Mouse (Mus musculus): ENCODE measurements around the gene Urgcp. TPM values are rescaled to one million over a fixed set of nuclear protein-coding genes. Genes with fewer than 3 reads are reported as not detected.

The Urgcp gene
- polyA plus RNA-seq, 1 experiment from 2014 or later: 7.1 TPM

- TF ChIP-seq CTCF (IDR thresholded peaks at IDR 0.05; ENCODE audit: low read depth) (no peak), EP300 (IDR thresholded peaks at IDR 0.05; ENCODE audit: low read depth) (no peak)
- peaks cover 13% of the 10 kb centered on the region for H3K4me1 ChIP-seq (ENCODE audit: insufficient read depth)
- no peak overlapping the region for H3K27ac ChIP-seq (ENCODE audit: low read depth)
- no peak for DNase-seq
- H3K36me3 ChIP-seq (replicated peaks; ENCODE audit: insufficient read depth, low read length): peaks cover 33% of the 10 kb centered on the region
- 58% methylated on average over 8 of the region's 8 CpGs for WGBS (ENCODE audit: insufficient replicate concordance)
- no peak overlapping the region for H3K4me2 ChIP-seq (ENCODE audit: low read depth, low read length)
- H3K9me3 ChIP-seq (ENCODE audit: low read length): no peaks in the 10 kb centered on the region
- no peaks in the 10 kb centered on the region for H3K27me3 ChIP-seq (ENCODE audit: insufficient read depth, low read length)
- ATAC-seq: no peak
- H3K4me3 ChIP-seq (ENCODE audit: low read depth, low read length): no peak overlapping the region
- H3K9ac ChIP-seq (replicated peaks): no peak overlapping the region
Observed at GRCm38 (mm10) chr11:5802457-5803217, 40.5 kb upstream of the Urgcp start.

- peaks cover 39% of the 10 kb centered on the region for H3K36me3 ChIP-seq (replicated peaks; ENCODE audit: insufficient read depth, low read length)
- DNase-seq (no peak), ATAC-seq (no peak)
- TF ChIP-seq EP300 (IDR thresholded peaks at IDR 0.05; ENCODE audit: low read depth) (no peak), CTCF (IDR thresholded peaks at IDR 0.05; ENCODE audit: low read depth) (no peak)
- no peak overlapping the region for H3K27ac ChIP-seq (ENCODE audit: low read depth)
- H3K4me2 ChIP-seq (ENCODE audit: low read depth, low read length): no peak overlapping the region
- WGBS (ENCODE audit: insufficient replicate concordance): 51% methylated on average over 12 of the region's 12 CpGs
- no peak overlapping the region for H3K9ac ChIP-seq (replicated peaks)
- H3K9me3 ChIP-seq (ENCODE audit: low read length): no peaks in the 10 kb centered on the region
- H3K4me3 ChIP-seq (ENCODE audit: low read depth, low read length): no peak overlapping the region
- no peaks in the 10 kb centered on the region for H3K27me3 ChIP-seq (ENCODE audit: insufficient read depth, low read length)
- H3K4me1 ChIP-seq (ENCODE audit: insufficient read depth): peaks cover 13% of the 10 kb centered on the region
Observed at GRCm38 (mm10) chr11:5802005-5802404, 39.8 kb upstream of the Urgcp start.

- H3K9me3 ChIP-seq (ENCODE audit: low read length): no peaks in the 10 kb centered on the region
- H3K36me3 ChIP-seq (replicated peaks; ENCODE audit: insufficient read depth, low read length): peaks cover 44% of the 10 kb centered on the region
- H3K4me2 ChIP-seq (ENCODE audit: low read depth, low read length): no peak overlapping the region
- H3K4me3 ChIP-seq (ENCODE audit: low read depth, low read length): no peak overlapping the region
- no peak for DNase-seq
- no peaks in the 10 kb centered on the region for H3K27me3 ChIP-seq (ENCODE audit: insufficient read depth, low read length)
- H3K4me1 ChIP-seq (ENCODE audit: insufficient read depth): peaks cover 13% of the 10 kb centered on the region
- no peak overlapping the region for H3K9ac ChIP-seq (replicated peaks)
- TF ChIP-seq EP300 (IDR thresholded peaks at IDR 0.05; ENCODE audit: low read depth): no peak
- no peak for TF ChIP-seq CTCF (IDR thresholded peaks at IDR 0.05; ENCODE audit: low read depth)
- no peak for ATAC-seq
- WGBS (ENCODE audit: insufficient replicate concordance): 91% methylated on average over 16 of the region's 16 CpGs
- no peak overlapping the region for H3K27ac ChIP-seq (ENCODE audit: low read depth)
Observed at GRCm38 (mm10) chr11:5801511-5801910, 39.3 kb upstream of the Urgcp start.

GRCm38 (mm10) chr11:5799621-5800490, 37.7 kb upstream of the Urgcp start:
- Histone ChIP-seq H3K27ac (ENCODE audit: low read depth) (no peak overlapping the region), H3K27me3 (ENCODE audit: insufficient read depth, low read length) (no peaks in the 10 kb centered on the region), H3K9me3 (ENCODE audit: low read length) (no peaks in the 10 kb centered on the region), H3K36me3 (replicated peaks; ENCODE audit: insufficient read depth, low read length) (peaks cover 59% of the 10 kb centered on the region), H3K4me3 (ENCODE audit: low read depth, low read length) (no peak overlapping the region), H3K4me1 (ENCODE audit: insufficient read depth) (peaks cover 13% of the 10 kb centered on the region), H3K4me2 (ENCODE audit: low read depth, low read length) (no peak overlapping the region), H3K9ac (replicated peaks) (no peak overlapping the region)
- TF ChIP-seq EP300 (IDR thresholded peaks at IDR 0.05; ENCODE audit: low read depth) (no peak), CTCF (IDR thresholded peaks at IDR 0.05; ENCODE audit: low read depth) (no peak)
- 81% methylated on average over 17 of the region's 17 CpGs for WGBS (ENCODE audit: insufficient replicate concordance)
- no peak for ATAC-seq
- no peak for DNase-seq

GRCm38 (mm10) chr11:5797928-5798327, 35.8 kb upstream of the Urgcp start:
- H3K9ac ChIP-seq (replicated peaks): no peak overlapping the region
- H3K9me3 ChIP-seq (ENCODE audit: low read length): no peaks in the 10 kb centered on the region
- no peaks in the 10 kb centered on the region for H3K27me3 ChIP-seq (ENCODE audit: insufficient read depth, low read length)
- peaks cover 7% of the 10 kb centered on the region for H3K4me1 ChIP-seq (ENCODE audit: insufficient read depth)
- DNase-seq: no peak
- WGBS (ENCODE audit: insufficient replicate concordance): 83% methylated on average over 5 of the region's 5 CpGs
- no peak overlapping the region for H3K27ac ChIP-seq (ENCODE audit: low read depth)
- H3K4me3 ChIP-seq (ENCODE audit: low read depth, low read length): no peak overlapping the region
- peaks cover 75% of the 10 kb centered on the region for H3K36me3 ChIP-seq (replicated peaks; ENCODE audit: insufficient read depth, low read length)
- H3K4me2 ChIP-seq (ENCODE audit: low read depth, low read length): no peak overlapping the region
- TF ChIP-seq CTCF (IDR thresholded peaks at IDR 0.05; ENCODE audit: low read depth) (no peak), EP300 (IDR thresholded peaks at IDR 0.05; ENCODE audit: low read depth) (no peak)
- no peak for ATAC-seq

- peaks cover 80% of the 10 kb centered on the region for H3K36me3 ChIP-seq (replicated peaks; ENCODE audit: insufficient read depth, low read length)
- ATAC-seq: no peak
Observed at GRCm38 (mm10) chr11:5797371-5797770, 35.2 kb upstream of the Urgcp start.

More at GRCm38 (mm10) chr11:5797371-5797770, 35.2 kb upstream of the Urgcp start:
- H3K4me2 ChIP-seq (ENCODE audit: low read depth, low read length): no peak overlapping the region
- no peak overlapping the region for H3K4me3 ChIP-seq (ENCODE audit: low read depth, low read length)
- no peaks in the 10 kb centered on the region for H3K27me3 ChIP-seq (ENCODE audit: insufficient read depth, low read length)
- H3K27ac ChIP-seq (ENCODE audit: low read depth): no peak overlapping the region
- 83% methylated on average over 11 of the region's 11 CpGs for WGBS (ENCODE audit: insufficient replicate concordance)
- TF ChIP-seq CTCF (IDR thresholded peaks at IDR 0.05; ENCODE audit: low read depth) (no peak), EP300 (IDR thresholded peaks at IDR 0.05; ENCODE audit: low read depth) (no peak)
- H3K9ac ChIP-seq (replicated peaks): no peak overlapping the region
- peaks cover 4% of the 10 kb centered on the region for H3K4me1 ChIP-seq (ENCODE audit: insufficient read depth)
- no peaks in the 10 kb centered on the region for H3K9me3 ChIP-seq (ENCODE audit: low read length)
- no peak for DNase-seq
